Mouse (Mus musculus): ENCODE results near the gene Amh. TPM values are rescaled to one million over a fixed set of nuclear protein-coding genes. Genes with fewer than 3 reads are reported as not detected.
"Not testable (repeated sequence)": the region's sequence is repeated elsewhere in the genome, so short reads cannot be mapped to it uniquely, and the experiment has no call there.

Amh gene
- polyA plus RNA-seq, 1 experiment from 2014 or later: 0.07 TPM

GRCm38 (mm10) chr10:80817164-80817563 lies 12.1 kb downstream of the Amh start:
- Histone ChIP-seq H3K36me3 (ENCODE audit: insufficient read depth, low read length) (no peaks in the 10 kb centered on the region), H3K4me3 (ENCODE audit: low read depth, low read length) (no peak overlapping the region), H3K9ac (replicated peaks; ENCODE audit: low read depth) (no peak overlapping the region), H3K27ac (ENCODE audit: low read length) (no peak overlapping the region), H3K9me3 (ENCODE audit: low read length) (no peaks in the 10 kb centered on the region), H3K4me2 (replicated peaks; ENCODE audit: low read depth, low read length) (no peak overlapping the region), H3K27me3 (replicated peaks; ENCODE audit: insufficient read depth, low read length) (no peaks in the 10 kb centered on the region), H3K4me1 (ENCODE audit: insufficient read depth, low read depth, low read length) (no peaks in the 10 kb centered on the region)
- DNase-seq (ENCODE audit: low spot score): no peak
- no peak for TF ChIP-seq CTCF (IDR thresholded peaks at IDR 0.05)
- no peak for ATAC-seq
- WGBS: 27% methylated on average over 2 of the region's 2 CpGs

DNA sequence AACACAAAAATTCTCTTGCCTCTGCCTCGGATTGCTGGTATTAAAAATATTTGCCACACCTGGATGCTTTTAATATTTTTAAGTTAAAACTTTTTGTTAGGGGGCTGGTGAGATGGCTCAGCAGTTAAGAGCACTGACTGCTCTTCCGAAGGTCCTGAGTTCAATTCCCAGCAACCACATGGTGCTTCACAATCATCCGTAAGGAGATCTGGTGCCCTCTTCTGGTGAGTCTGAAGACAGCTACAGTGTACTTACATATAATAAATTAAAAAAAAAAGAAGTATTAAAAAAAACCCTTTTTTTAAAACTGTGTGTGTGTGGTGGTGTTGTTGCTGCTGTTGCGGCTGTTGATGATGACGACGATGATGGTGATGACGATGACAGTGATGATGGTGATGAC lies 12.9 kb downstream of the Amh start:
- H3K9me3 ChIP-seq (ENCODE audit: low read length); H3K9ac ChIP-seq (replicated peaks; ENCODE audit: low read depth); H3K4me3 ChIP-seq (ENCODE audit: low read depth, low read length); H3K4me2 ChIP-seq (replicated peaks; ENCODE audit: low read depth, low read length); H3K4me1 ChIP-seq (ENCODE audit: insufficient read depth, low read depth, low read length); H3K36me3 ChIP-seq (ENCODE audit: insufficient read depth, low read length); H3K27me3 ChIP-seq (replicated peaks; ENCODE audit: insufficient read depth, low read length); DNase-seq (ENCODE audit: low spot score); ATAC-seq; H3K27ac ChIP-seq (ENCODE audit: low read length): not testable (repeated sequence)
- TF ChIP-seq CTCF (IDR thresholded peaks at IDR 0.05): peak; percentile 44
- WGBS: 82% methylated on average over 7 of the region's 7 CpGs

DNA sequence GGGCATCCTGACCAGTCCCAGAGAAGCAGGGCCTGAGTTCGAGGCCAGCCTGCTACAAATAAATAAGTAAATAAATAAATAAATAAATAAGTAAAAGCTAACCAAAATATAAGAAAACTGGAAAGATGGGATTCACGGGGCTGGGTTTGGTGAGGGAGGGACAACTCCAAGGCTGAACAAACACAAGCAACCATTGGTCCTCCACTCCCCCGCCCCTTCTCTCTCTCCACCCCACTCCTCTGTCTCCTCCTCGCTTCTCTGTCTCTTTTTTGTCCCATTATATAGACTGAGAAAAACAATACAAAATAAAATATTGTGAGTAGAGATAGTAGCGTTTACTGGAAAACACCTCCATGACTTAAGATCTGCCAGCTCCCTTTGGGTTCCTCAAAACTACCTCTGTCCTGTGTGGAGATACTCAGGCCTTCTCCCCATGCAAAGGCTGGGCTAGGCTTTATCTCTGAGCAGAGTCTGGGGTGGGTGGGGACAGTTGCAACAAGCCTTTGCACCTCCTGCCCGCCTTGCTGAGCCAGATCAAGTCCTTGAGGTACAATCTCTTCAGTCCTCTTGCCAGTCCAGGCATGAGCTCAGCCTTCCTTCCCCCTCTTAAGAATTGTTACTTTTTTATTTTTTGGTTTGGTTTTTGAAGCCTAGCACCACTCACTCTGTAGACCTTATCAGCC lies 13.7 kb downstream of the Amh start:
- ATAC-seq (no peak), DNase-seq (ENCODE audit: low spot score) (no peak)
- no peak overlapping the region for H3K4me2 ChIP-seq (replicated peaks; ENCODE audit: low read depth, low read length)
- no peak overlapping the region for H3K4me3 ChIP-seq (ENCODE audit: low read depth, low read length)
- H3K36me3 ChIP-seq (ENCODE audit: insufficient read depth, low read length): no peaks in the 10 kb centered on the region
- no peak overlapping the region for H3K27ac ChIP-seq (ENCODE audit: low read length)
- WGBS: 40% methylated on average over 6 of the region's 6 CpGs
- TF ChIP-seq CTCF (IDR thresholded peaks at IDR 0.05) (no peak), EP300 (IDR thresholded peaks at IDR 0.05) (no peak)
- H3K9ac ChIP-seq (replicated peaks; ENCODE audit: low read depth): no peak overlapping the region
- H3K4me1 ChIP-seq (ENCODE audit: insufficient read depth, low read depth, low read length): no peaks in the 10 kb centered on the region
- no peaks in the 10 kb centered on the region for H3K27me3 ChIP-seq (replicated peaks; ENCODE audit: insufficient read depth, low read length)
- H3K9me3 ChIP-seq (ENCODE audit: low read length): no peaks in the 10 kb centered on the region

GRCm38 (mm10) chr10:80819406-80819805 lies 14.4 kb downstream of the Amh start:
- H3K27ac ChIP-seq (ENCODE audit: low read length): no peak overlapping the region
- 20% methylated on average over 3 of the region's 3 CpGs for WGBS
- H3K36me3 ChIP-seq (ENCODE audit: insufficient read depth, low read length): no peaks in the 10 kb centered on the region

GRCm38 (mm10) chr10:80821991-80822390 lies 16.9 kb downstream of the Amh start:
- H3K9ac ChIP-seq (replicated peaks; ENCODE audit: low read depth): no peak overlapping the region
- no peak overlapping the region for H3K27ac ChIP-seq (ENCODE audit: low read length)
- no peaks in the 10 kb centered on the region for H3K36me3 ChIP-seq (ENCODE audit: insufficient read depth, low read length)
- no peak overlapping the region for H3K4me2 ChIP-seq (replicated peaks; ENCODE audit: low read depth, low read length)
- no peak for ATAC-seq
- TF ChIP-seq EP300 (IDR thresholded peaks at IDR 0.05) (no peak), CTCF (IDR thresholded peaks at IDR 0.05) (peak; percentile 73)
- no peaks in the 10 kb centered on the region for H3K9me3 ChIP-seq (ENCODE audit: low read length)
- DNase-seq (ENCODE audit: low spot score): peak; percentile 58
- H3K4me3 ChIP-seq (ENCODE audit: low read depth, low read length): no peak overlapping the region
- H3K4me1 ChIP-seq (ENCODE audit: insufficient read depth, low read depth, low read length): no peaks in the 10 kb centered on the region
- H3K27me3 ChIP-seq (replicated peaks; ENCODE audit: insufficient read depth, low read length): no peaks in the 10 kb centered on the region
- 44% methylated on average over 2 of the region's 2 CpGs for WGBS

More at GRCm38 (mm10) chr10:80819406-80819805, 14.4 kb downstream of the Amh start:
- no peak for ATAC-seq
- no peak for TF ChIP-seq CTCF (IDR thresholded peaks at IDR 0.05)
- TF ChIP-seq EP300 (IDR thresholded peaks at IDR 0.05): no peak
- no peak for DNase-seq (ENCODE audit: low spot score)
- Histone ChIP-seq H3K27me3 (replicated peaks; ENCODE audit: insufficient read depth, low read length) (no peaks in the 10 kb centered on the region), H3K4me1 (ENCODE audit: insufficient read depth, low read depth, low read length) (no peaks in the 10 kb centered on the region), H3K9ac (replicated peaks; ENCODE audit: low read depth) (no peak overlapping the region), H3K9me3 (ENCODE audit: low read length) (no peaks in the 10 kb centered on the region), H3K4me2 (replicated peaks; ENCODE audit: low read depth, low read length) (no peak overlapping the region), H3K4me3 (ENCODE audit: low read depth, low read length) (no peak overlapping the region)

- 91% methylated on average over 5 of the region's 5 CpGs for WGBS
Observed at GRCm38 (mm10) chr10:80822528-80822927, 17.5 kb downstream of the Amh start.

More at GRCm38 (mm10) chr10:80822528-80822927, 17.5 kb downstream of the Amh start:
- Histone ChIP-seq H3K4me3 (ENCODE audit: low read depth, low read length) (no peak overlapping the region), H3K4me2 (replicated peaks; ENCODE audit: low read depth, low read length) (no peak overlapping the region), H3K27me3 (replicated peaks; ENCODE audit: insufficient read depth, low read length) (no peaks in the 10 kb centered on the region), H3K27ac (ENCODE audit: low read length) (no peak overlapping the region), H3K9ac (replicated peaks; ENCODE audit: low read depth) (no peak overlapping the region), H3K4me1 (ENCODE audit: insufficient read depth, low read depth, low read length) (no peaks in the 10 kb centered on the region), H3K9me3 (ENCODE audit: low read length) (no peaks in the 10 kb centered on the region), H3K36me3 (ENCODE audit: insufficient read depth, low read length) (no peaks in the 10 kb centered on the region)
- DNase-seq (ENCODE audit: low spot score) (no peak), ATAC-seq (no peak)
- TF ChIP-seq EP300 (IDR thresholded peaks at IDR 0.05) (no peak), CTCF (IDR thresholded peaks at IDR 0.05) (no peak)

Data from lung, postnatal 0 days (tissue).